Mouse (Mus musculus): ENCODE data around the gene Nfasc. TPM values are rescaled to one million over a fixed set of nuclear protein-coding genes. Genes with fewer than 3 reads are reported as not detected.

Nfasc gene
- total RNA-seq, 2 experiments from 2014 or later: 276 to 278 TPM

GRCm38 (mm10) chr1:132543789-132544188, 197.8 kb downstream of the Nfasc start:
- no peak for DNase-seq (ENCODE audit: low spot score in 2 of 2)

DNA sequence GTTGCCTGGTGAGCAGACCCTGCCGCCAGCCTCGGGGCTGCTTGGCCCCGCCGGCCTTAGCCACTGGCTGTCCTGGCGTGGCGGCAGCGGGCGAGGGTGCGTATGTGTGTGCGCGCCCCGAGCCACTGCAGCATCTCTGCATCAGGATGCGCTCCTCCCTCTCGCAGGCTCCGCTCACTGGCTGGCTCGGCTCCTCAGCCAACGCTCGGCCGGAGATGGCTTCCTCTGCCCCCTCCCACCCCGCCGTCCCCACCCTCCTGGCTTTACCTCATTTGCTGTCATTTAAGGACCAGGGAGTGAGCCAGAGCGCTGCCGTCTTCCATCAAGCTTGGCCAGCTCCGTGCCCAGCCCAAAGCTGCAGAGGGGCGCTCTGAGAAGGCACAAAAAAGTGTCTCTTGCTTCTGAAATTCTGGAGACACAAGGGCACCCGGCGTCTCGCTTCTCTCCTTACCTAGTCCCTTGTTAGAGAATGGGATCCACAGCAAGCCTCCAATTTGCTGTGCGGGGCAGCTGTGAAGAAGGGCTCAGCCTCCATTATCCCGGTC, 198.8 kb downstream of the Nfasc start, which contains the start of gene Cntn2:
Gene Cntn2 (minus strand): TSS at position 495 of the 545 bp plus-strand sequence.
- peak in 1 of 2 experiments; percentile 55 for DNase-seq (ENCODE audit: low spot score in 2 of 2)

GRCm38 (mm10) chr1:132541824-132542599, 199.6 kb downstream of the Nfasc start:
- no peak for DNase-seq (ENCODE audit: low spot score in 2 of 2)

DNA sequence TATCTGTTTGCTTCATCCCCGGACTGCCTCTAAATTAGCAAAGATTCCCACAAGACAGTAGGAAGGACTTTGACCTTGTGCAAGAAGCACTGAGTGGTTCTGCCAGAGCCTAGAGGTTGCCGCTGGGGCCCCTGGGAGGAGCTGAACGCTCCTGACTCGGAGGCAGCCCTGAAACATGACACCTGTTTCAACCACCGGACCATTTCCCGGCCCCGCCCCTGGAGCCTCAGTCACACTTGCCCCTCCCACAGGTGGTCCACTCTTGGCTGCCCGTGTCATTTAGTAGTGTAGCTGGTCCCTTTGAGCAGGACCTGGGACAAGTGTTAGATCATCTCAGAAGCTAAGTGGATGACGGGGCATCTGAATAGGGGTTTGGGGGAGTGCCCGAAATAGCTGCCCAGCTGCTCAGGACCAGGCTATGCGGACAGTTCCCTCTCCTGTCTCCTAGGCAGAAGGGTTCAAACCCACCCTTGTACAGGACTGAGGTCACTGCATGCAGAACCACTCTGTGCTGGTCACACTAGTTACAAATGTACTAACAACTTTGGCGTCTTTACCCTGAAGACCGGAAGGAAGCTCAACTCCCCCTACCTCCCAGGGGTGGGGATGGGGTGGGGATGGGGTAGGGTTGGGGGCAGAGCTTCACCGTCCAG, 200.3 kb downstream of the Nfasc start:
- no peak for DNase-seq (ENCODE audit: low spot score in 2 of 2)

GRCm38 (mm10) chr1:132540701-132541100, 200.9 kb downstream of the Nfasc start:
- DNase-seq (ENCODE audit: low spot score in 2 of 2): no peak

- DNase-seq (ENCODE audit: low spot score in 2 of 2): no peak
Observed at GRCm38 (mm10) chr1:132537736-132538135, 203.9 kb downstream of the Nfasc start.

- DNase-seq (ENCODE audit: low spot score in 2 of 2): no peak
Observed at GRCm38 (mm10) chr1:132536416-132536815, 205.2 kb downstream of the Nfasc start.

GRCm38 (mm10) chr1:132535541-132535940, 206.1 kb downstream of the Nfasc start:
- DNase-seq (ENCODE audit: low spot score in 2 of 2): no peak

- DNase-seq (ENCODE audit: low spot score in 2 of 2): no peak
Observed at GRCm38 (mm10) chr1:132533840-132534239, 207.8 kb downstream of the Nfasc start.

GRCm38 (mm10) chr1:132532521-132532920, 209.1 kb downstream of the Nfasc start:
- DNase-seq (ENCODE audit: low spot score in 2 of 2): no peak

GRCm38 (mm10) chr1:132530631-132531191, 210.9 kb downstream of the Nfasc start:
- no peak for DNase-seq (ENCODE audit: low spot score in 2 of 2)

GRCm38 (mm10) chr1:132528647-132529334, 212.8 kb downstream of the Nfasc start:
- no peak for DNase-seq (ENCODE audit: low spot score in 2 of 2)

DNA sequence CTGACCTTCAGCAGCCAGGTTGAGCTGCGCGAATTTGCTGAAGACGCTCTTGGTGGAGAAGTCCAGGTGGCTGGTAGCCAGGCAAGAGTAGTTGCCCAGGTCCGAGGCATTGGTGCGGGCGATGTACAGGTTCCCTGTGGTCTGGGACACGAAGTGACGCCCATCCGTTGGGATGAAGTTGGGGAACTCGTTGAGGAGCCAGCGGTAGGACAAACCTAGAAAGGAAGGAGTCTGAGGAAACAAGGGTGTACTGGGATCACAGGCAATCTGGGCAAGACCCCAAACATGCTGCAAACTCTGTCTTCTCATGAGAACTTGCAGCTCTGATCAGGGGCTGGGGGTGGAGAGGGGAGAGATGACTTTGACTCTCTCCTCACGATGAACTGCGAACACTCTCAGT, 213.5 kb downstream of the Nfasc start:
- no peak for DNase-seq (ENCODE audit: low spot score in 2 of 2)

DNA sequence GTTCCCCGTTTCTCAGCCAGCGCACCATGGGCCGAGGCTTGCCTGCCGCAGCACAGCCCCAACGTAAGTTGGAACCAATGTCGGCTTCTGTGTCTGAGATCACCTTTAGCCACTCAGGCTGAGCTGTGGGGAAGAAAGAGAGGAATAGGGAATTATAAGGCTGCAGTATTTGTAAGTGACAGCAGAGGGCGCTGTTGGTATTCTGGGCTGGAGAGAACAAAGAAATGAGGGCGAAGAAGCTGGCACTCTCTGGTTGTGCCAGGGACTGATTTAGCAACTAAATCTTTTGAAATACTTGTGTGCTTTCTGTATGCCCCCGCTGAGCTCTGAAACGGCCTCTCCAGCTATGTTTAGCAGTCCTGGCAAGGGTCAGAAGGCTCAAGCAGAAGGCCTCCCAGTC, 215.8 kb downstream of the Nfasc start:
- peak; percentile 77 to 86 for DNase-seq (ENCODE audit: low spot score in 2 of 2)

DNA sequence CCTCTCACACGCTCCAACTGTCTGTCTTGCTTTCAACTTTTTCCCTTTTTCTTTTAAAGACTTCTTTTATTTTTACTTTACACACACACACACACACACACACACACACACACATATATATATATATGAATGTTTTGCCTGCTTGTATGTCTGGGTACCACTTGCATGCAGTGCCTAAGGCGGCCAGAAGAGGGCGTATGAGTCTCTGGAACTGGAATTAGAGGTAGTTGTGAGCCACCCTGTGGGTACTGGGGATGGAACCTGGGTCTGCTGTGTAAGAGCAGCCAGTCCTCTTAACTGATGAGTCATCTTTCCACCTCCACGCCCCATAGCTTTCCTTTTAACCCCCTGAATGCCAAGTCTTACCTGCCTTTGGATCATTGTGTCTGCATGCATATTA, 217.7 kb downstream of the Nfasc start:
- DNase-seq (ENCODE audit: low spot score in 2 of 2): no peak

DNA sequence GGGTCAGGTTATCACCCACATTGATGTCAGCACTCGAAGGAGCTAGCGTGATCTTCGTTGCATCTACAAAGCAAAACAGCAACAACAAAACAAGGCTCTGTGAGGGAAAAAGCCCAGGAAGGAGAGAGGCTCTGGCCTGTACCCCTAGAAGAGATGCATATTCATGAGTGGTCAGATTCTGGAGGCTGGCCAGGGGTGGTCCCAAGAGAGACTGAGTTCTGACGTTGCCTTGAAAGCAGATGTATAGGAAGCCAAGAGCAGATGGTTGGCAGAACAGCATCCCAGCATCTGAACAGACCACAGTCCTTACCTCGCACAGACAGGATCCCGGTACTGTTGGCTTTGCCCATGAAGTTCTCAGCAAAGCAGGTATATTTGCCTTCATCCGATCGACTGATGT, 218.5 kb downstream of the Nfasc start:
- no peak for DNase-seq (ENCODE audit: low spot score in 2 of 2)

DNA sequence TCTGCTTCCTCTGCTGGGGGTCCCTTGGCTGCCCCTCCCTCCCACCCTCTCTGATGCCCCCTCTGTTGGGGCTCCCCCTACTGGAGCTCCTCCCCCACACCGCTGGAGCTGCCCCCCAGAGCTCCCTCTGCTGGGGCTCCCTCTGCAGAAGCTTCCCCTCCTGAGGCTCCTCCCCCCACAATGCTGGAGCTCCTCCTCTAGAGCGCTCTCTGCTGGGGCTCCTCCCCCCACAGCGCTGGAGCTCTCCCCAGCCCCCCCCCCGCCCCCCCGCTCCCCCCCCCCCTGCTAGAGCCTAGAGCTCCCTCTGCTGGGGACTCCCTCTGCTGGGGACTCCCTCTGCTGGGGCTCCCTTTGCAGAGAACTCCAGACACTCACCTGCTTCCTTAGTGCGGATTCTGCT, 220.8 kb downstream of the Nfasc start:
- DNase-seq (ENCODE audit: low spot score in 2 of 2): peak; percentile 54 to 64

- no peak for DNase-seq (ENCODE audit: low spot score in 2 of 2)
Observed at GRCm38 (mm10) chr1:132519734-132520133, 221.9 kb downstream of the Nfasc start.

- no peak for DNase-seq (ENCODE audit: low spot score in 2 of 2)
Observed at GRCm38 (mm10) chr1:132518621-132519020, 223.0 kb downstream of the Nfasc start.

DNA sequence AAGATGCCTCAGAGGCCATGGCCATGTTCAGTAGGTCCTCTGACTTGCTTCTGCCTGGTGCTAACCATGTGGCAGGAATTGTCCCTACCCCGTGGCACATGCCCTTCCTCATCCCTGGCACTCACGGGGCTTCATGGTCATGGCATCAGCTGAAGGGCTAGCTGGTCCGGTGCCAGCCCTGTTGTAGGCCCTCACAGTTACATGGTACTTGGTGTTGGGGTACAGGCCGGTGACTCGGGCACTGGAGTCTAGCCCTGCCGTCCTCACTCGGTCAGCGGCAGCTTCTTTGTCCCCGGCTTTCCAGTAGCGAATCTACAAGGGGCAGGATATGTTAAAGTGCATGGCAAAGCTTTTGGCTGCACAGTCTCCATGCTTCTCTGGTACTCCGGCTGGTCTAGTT, 224.8 kb downstream of the Nfasc start:
- no peak for DNase-seq (ENCODE audit: low spot score in 2 of 2)

- DNase-seq (ENCODE audit: low spot score in 2 of 2): no peak
Observed at GRCm38 (mm10) chr1:132515339-132515738, 226.3 kb downstream of the Nfasc start.

All from layer of hippocampus, postnatal 14 days (tissue).